Mouse (Mus musculus) myocyte (in vitro differentiated cells): ENCODE measurements around the gene Vmn2r108. TPM values are rescaled to one million over a fixed set of nuclear protein-coding genes. Genes with fewer than 3 reads are reported as not detected.

ENCODE experiments used
- H3K27me3 ChIP-seq: one replicate; pipeline ENCODE4 v1.6.1; 2011; ENCODE audit not compliant: control insufficient read depth, insufficient read depth, insufficient read length
- H3K36me3 ChIP-seq: one replicate; pipeline ENCODE4 v1.6.1; 2011; ENCODE audit not compliant: control insufficient read depth, insufficient read depth
- H3K4me2 ChIP-seq: one replicate; pipeline ENCODE4 v1.6.1; 2011; ENCODE audit warnings: low read depth, control low read depth
- H3K4me3 ChIP-seq: one replicate; pipeline ENCODE4 v1.5.1; 2011; ENCODE audit warnings: mild to moderate bottlenecking, control low read depth, moderate library complexity
- H3K79me2 ChIP-seq: one replicate; pipeline ENCODE4 v1.6.1; 2011; ENCODE audit not compliant: control insufficient read depth, insufficient read depth
- H3ac ChIP-seq: one replicate; pipeline ENCODE4 v1.6.1; 2011; ENCODE audit not compliant: control insufficient read depth, insufficient read length
- CEBPB ChIP-seq: IDR thresholded peaks from 2 replicates; pipeline ENCODE4 v1.6.1; 2011; ENCODE audit warnings: mild to moderate bottlenecking, moderate library complexity; ENCODE audit not compliant: poor library complexity, insufficient read depth, severe bottlenecking
- E2F4 ChIP-seq: IDR thresholded peaks from one replicate; pipeline ENCODE4 v1.6.1; 2011; ENCODE audit warnings: mild to moderate bottlenecking, control low read depth, moderate library complexity; ENCODE audit not compliant: insufficient read depth
- MAX ChIP-seq: IDR thresholded peaks from one replicate; pipeline ENCODE4 v1.6.1; 2011; ENCODE audit warnings: low read depth, mild to moderate bottlenecking, control low read depth
- MYOD1 ChIP-seq, 3 experiments: IDR thresholded peaks; one replicate each; pipeline ENCODE4 v1.6.1; 2011; ENCODE audit warnings: control low read depth in 2 of 3, low read depth in 2 of 3, mild to moderate bottlenecking in 2 of 3, moderate library complexity in 1 of 3; ENCODE audit not compliant: insufficient read length in 2 of 3, control insufficient read depth in 1 of 3
- MYOG ChIP-seq, 3 experiments: IDR thresholded peaks; one replicate each; pipeline ENCODE4 v1.6.1; 2011; ENCODE audit warnings: control low read depth in 2 of 3, low read depth in 2 of 3, mild to moderate bottlenecking in 2 of 3; ENCODE audit not compliant: insufficient read length in 2 of 3, control insufficient read depth in 1 of 3, insufficient read depth in 1 of 3
- POLR2A ChIP-seq: IDR thresholded peaks from one replicate; pipeline ENCODE4 v1.6.1; 2011; ENCODE audit warnings: low read depth, mild to moderate bottlenecking, control low read depth, moderate library complexity; ENCODE audit not compliant: insufficient read length
- POLR2AphosphoS2 ChIP-seq: IDR thresholded peaks from one replicate; pipeline ENCODE4 v1.6.1; 2011; ENCODE audit warnings: low read depth, control low read depth; ENCODE audit not compliant: insufficient read length
- REST ChIP-seq: IDR thresholded peaks from one replicate; pipeline ENCODE4 v1.6.1; 2011; ENCODE audit warnings: mild to moderate bottlenecking, control low read depth, moderate library complexity; ENCODE audit not compliant: insufficient read depth, insufficient read length
- SRF ChIP-seq: IDR thresholded peaks from one replicate; pipeline ENCODE4 v1.6.1; 2011; ENCODE audit warnings: low read depth; ENCODE audit not compliant: control insufficient read depth, insufficient read length
- TCF12 ChIP-seq: IDR thresholded peaks from one replicate; pipeline ENCODE4 v1.6.1; 2011; ENCODE audit warnings: mild to moderate bottlenecking, control low read depth; ENCODE audit not compliant: poor library complexity, insufficient read depth, severe bottlenecking
- TCF3 ChIP-seq: IDR thresholded peaks from one replicate; pipeline ENCODE4 v1.6.1; 2011; ENCODE audit warnings: low read depth, control low read depth; ENCODE audit not compliant: insufficient read length
- USF1 ChIP-seq: IDR thresholded peaks from one replicate; pipeline ENCODE4 v1.6.1; 2011; ENCODE audit warnings: low read depth, mild to moderate bottlenecking, control low read depth, moderate library complexity
- polyA plus RNA-seq: library from polyadenylated mRNA; unstranded; fragments of >200 nt; fragmentation: generic; extraction: Trizol; gene quantifications from one replicate; pipeline ENCODE4 v1.2.1, GENCODE M21; 2012; ENCODE audit warnings: missing spikeins

The Vmn2r108 gene
- polyA plus RNA-seq, 1 experiment = not detected

DNA sequence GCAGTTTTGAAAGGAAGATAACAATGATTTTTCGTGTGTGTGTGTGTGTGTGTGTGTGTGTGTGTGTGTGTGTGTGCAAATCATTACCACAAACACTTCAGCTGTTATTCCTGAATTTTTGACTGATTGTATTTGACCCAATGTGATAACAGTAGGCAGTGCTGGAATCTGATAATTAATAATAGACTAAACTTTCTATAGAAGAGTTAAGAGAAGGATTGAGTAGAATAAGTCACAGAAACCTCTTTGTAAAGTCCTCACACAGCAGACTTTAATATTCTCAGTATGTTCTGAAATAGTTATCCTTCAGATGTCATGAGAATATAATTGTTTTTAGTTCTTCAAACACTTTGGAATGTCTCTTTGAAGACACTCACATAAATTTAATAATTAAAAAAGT, 67.3 kb downstream of the Vmn2r108 start, which contains the start of gene Vmn1r224:
Vmn1r224 (plus strand) TSS at position 301 of the 400 bp plus-strand sequence.
- Histone ChIP-seq H3K36me3 (no peaks in the 10 kb centered on the region), H3ac (no peak within 1 kb of the TSS), H3K79me2 (no peaks in the 10 kb centered on the region), H3K4me3 (no peak within 1 kb of the TSS), H3K27me3 (no peaks in the 10 kb centered on the region), H3K4me2 (no peak within 1 kb of the TSS)
- TF ChIP-seq CEBPB (no peak), POLR2AphosphoS2 (no peak), E2F4 (no peak), SRF (no peak), MYOG (IDR thresholded peaks at IDR 0.05; ENCODE audit: control insufficient read depth in 1 of 3, insufficient read depth in 1 of 3, insufficient read length in 2 of 3, low read depth in 2 of 3) (no peak), USF1 (no peak), TCF3 (no peak), MAX (no peak), REST (no peak), MYOD1 (IDR thresholded peaks at IDR 0.05; ENCODE audit: control insufficient read depth in 1 of 3, insufficient read length in 2 of 3, low read depth in 2 of 3) (no peak), POLR2A (no peak), TCF12 (no peak)

Other genes starting within 250 kb of the Vmn2r108 start
- not detected for gene Vmn2r105, start 246.3 kb downstream of the Vmn2r108 start, polyA plus RNA-seq
- gene Vmn2r106, start 195.8 kb downstream of the Vmn2r108 start, polyA plus RNA-seq = not detected
- not detected for gene Vmn2r107, start 136.1 kb downstream of the Vmn2r108 start, polyA plus RNA-seq
- not detected for gene Vmn1r224, start 67.2 kb downstream of the Vmn2r108 start, polyA plus RNA-seq
- gene Vmn1r225, start 16.8 kb upstream of the Vmn2r108 start, polyA plus RNA-seq = not detected
- gene Vmn2r109, start 83.4 kb upstream of the Vmn2r108 start, polyA plus RNA-seq = not detected
- not detected for gene Vmn2r110, start 115.1 kb upstream of the Vmn2r108 start, polyA plus RNA-seq
- gene Fpr-rs3, start 143.5 kb upstream of the Vmn2r108 start, polyA plus RNA-seq = not detected
- not detected for gene Vmn1r226, start 201.5 kb upstream of the Vmn2r108 start, polyA plus RNA-seq
- gene Vmn1r227, start 248.5 kb upstream of the Vmn2r108 start, polyA plus RNA-seq = not detected